Mouse (Mus musculus) heart, embryonic 13.5 days (tissue): ENCODE measurements around the gene Cecr2. TPM values are rescaled to one million over a fixed set of nuclear protein-coding genes. Genes with fewer than 3 reads are reported as not detected.

Experiments used
- ATAC-seq: fragments of 200-750 bp; cut with Nextera tagmentation; 2 replicates; pipeline ENCODE4 v1.8.0; 2017; ENCODE audit warnings: moderate TSS enrichment; ENCODE audit not compliant: insufficient number of reproducible peaks, low FRiP score, low TSS enrichment; ENCODE audit errors: extremely low read depth
- H3K27ac ChIP-seq: fragments of 300-500 bp; sonication (generic); replicated peaks from 2 replicates; pipeline ENCODE4 v1.5.1; 2015; ENCODE audit warnings: moderate library complexity, mild to moderate bottlenecking, inconsistent platforms
- H3K27me3 ChIP-seq: fragments of 300-500 bp; sonication (generic); replicated peaks from 2 replicates; pipeline ENCODE4 v1.6.1; 2015; ENCODE audit warnings: mild to moderate bottlenecking, inconsistent platforms
- H3K36me3 ChIP-seq: fragments of 300-500 bp; sonication (generic); 2 replicates; pipeline ENCODE4 v1.6.1; 2015; ENCODE audit warnings: mild to moderate bottlenecking, inconsistent platforms
- H3K4me1 ChIP-seq: fragments of 300-500 bp; sonication (generic); 2 replicates; pipeline ENCODE4 v1.6.1; 2015; ENCODE audit warnings: inconsistent platforms
- H3K4me2 ChIP-seq: fragments of 300-500 bp; sonication (generic); 2 replicates; pipeline ENCODE4 v1.6.1; 2015; ENCODE audit warnings: inconsistent platforms, mild to moderate bottlenecking, moderate library complexity
- H3K4me3 ChIP-seq: fragments of 300-500 bp; sonication (generic); 2 replicates; pipeline ENCODE4 v1.5.1; 2015; ENCODE audit warnings: moderate library complexity, mild to moderate bottlenecking, inconsistent platforms
- H3K9ac ChIP-seq: fragments of 300-500 bp; sonication (generic); 2 replicates; pipeline ENCODE4 v1.6.1; 2015; ENCODE audit warnings: inconsistent platforms, mild to moderate bottlenecking, moderate library complexity
- H3K9me3 ChIP-seq: fragments of 300-500 bp; sonication (generic); 2 replicates; pipeline ENCODE4 v1.6.1; 2016; ENCODE audit warnings: inconsistent platforms
- WGBS: fragments of 180-500 bp; shearing (Covaris S2); methylation state at CpG from one replicate; pipeline ENCODE4 v1.1.7; 2015; ENCODE audit warnings: mixed read lengths; 5-methylcytosine and 5-hydroxymethylcytosine counted together
- polyA plus RNA-seq: library from polyadenylated mRNA; unstranded; fragments of >200 nt; fragmentation: Nextera tagmentation; extraction: Ambion mirVana; gene quantifications from 2 replicates; pipeline ENCODE4 v1.2.1, GENCODE M21; 2015

Cecr2 gene
- polyA plus RNA-seq, 1 experiment from 2014 or later: 0.95 TPM

DNA sequence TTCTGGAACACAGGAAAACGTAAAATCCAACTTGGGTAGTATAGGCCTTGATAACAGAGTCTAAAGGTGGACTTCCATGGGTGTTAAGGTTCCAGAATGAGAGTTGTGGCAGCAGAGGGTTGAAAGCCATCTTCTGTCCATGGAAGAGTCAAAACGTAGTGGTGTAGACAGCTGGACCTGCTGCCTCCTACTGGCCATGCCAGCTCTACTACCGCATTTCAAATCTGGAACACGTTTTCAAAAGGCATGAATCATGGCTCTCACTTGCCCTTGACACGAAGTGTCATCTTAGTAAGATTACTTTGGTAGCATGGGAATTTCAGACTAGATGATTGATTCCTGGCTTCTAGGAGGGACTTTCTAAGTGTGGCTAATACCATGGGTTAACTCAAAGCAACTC lies 8.0 kb downstream of the Cecr2 start:
- Histone ChIP-seq H3K27me3 (no peaks in the 10 kb centered on the region), H3K4me3 (no peak overlapping the region), H3K4me2 (no peak overlapping the region), H3K4me1 (no peaks in the 10 kb centered on the region), H3K27ac (no peak overlapping the region), H3K9ac (no peak overlapping the region), H3K9me3 (no peaks in the 10 kb centered on the region), H3K36me3 (no peaks in the 10 kb centered on the region)
- no peak for ATAC-seq
- 55% methylated on average over 5 of the region's 5 CpGs for WGBS

DNA sequence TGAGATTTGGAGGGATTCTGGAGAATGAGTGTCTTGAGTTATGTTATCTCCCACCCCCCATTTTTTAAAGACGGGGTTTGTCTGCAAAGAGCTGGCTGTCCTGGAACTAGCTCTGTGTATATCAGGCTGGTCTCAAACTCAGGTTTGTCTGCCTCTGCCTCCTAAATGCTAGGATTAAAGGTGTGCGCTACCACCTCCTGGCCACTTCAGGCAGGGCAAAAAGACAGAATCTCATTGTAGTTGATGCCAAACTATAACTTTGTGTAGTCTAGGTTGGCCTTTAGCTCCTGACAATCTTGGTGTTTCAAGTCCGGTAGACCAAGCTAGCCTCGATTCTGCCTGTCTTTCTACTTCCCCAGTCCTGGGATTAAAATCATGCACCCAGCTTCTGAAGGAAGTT lies 8.7 kb downstream of the Cecr2 start:
- H3K9ac ChIP-seq: no peak overlapping the region
- no peaks in the 10 kb centered on the region for H3K4me1 ChIP-seq
- H3K4me3 ChIP-seq: no peak overlapping the region
- H3K9me3 ChIP-seq: no peaks in the 10 kb centered on the region
- no peaks in the 10 kb centered on the region for H3K27me3 ChIP-seq
- H3K4me2 ChIP-seq: no peak overlapping the region
- no peaks in the 10 kb centered on the region for H3K36me3 ChIP-seq
- no peak for ATAC-seq
- no peak overlapping the region for H3K27ac ChIP-seq
- WGBS: 73% methylated on average over 4 of the region's 4 CpGs

DNA sequence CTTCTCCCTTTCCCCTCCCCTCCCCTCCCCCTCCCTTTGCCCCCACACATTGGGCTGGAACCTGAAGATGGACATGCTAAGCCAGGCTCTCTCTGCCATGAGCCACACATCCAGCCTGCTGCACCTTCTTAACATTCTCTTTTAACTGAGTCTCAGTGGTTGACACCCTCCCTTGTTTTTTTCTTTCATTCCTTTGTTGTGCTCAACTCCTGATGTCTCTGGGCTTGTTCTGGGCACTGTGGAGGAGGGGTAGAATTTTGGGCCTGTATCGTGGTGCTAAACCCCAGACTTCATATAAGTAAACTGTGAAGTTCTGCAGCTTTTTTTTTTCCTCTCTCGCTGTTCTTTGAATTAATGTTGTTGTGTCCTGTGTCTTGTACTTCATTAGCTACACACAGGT lies 9.8 kb downstream of the Cecr2 start:
- Histone ChIP-seq H3K36me3 (no peaks in the 10 kb centered on the region), H3K9ac (no peak overlapping the region), H3K9me3 (no peaks in the 10 kb centered on the region), H3K4me1 (no peaks in the 10 kb centered on the region), H3K27me3 (no peaks in the 10 kb centered on the region), H3K4me2 (no peak overlapping the region), H3K4me3 (no peak overlapping the region), H3K27ac (no peak overlapping the region)
- no peak for ATAC-seq
- 72% methylated on average over 2 of the region's 2 CpGs for WGBS

DNA sequence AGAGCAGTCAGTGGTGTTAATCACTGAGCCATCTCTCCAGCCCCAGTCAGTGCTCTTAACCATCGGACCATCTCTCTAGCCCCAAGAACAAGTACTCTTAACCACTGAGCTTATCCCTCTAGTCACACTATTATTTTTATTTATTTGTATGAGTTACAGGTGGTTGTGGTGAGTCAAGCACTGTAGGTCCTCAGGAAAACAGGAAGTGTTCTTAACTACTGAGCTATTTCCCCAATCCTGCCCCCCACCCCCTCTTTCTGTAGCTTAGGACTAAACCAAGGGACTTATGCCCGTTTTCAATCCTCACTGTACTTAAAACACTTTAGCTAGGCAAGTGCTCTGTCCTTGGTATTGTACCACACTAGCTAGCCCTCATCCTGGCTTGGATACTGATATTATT lies 17.2 kb downstream of the Cecr2 start:
- no peaks in the 10 kb centered on the region for H3K36me3 ChIP-seq
- no peaks in the 10 kb centered on the region for H3K9me3 ChIP-seq
- WGBS: 68% methylated on average over 2 of the region's 2 CpGs
- no peak overlapping the region for H3K27ac ChIP-seq
- H3K4me3 ChIP-seq: no peak overlapping the region
- H3K9ac ChIP-seq: no peak overlapping the region
- no peaks in the 10 kb centered on the region for H3K4me1 ChIP-seq
- no peak for ATAC-seq
- no peaks in the 10 kb centered on the region for H3K27me3 ChIP-seq
- H3K4me2 ChIP-seq: no peak overlapping the region

DNA sequence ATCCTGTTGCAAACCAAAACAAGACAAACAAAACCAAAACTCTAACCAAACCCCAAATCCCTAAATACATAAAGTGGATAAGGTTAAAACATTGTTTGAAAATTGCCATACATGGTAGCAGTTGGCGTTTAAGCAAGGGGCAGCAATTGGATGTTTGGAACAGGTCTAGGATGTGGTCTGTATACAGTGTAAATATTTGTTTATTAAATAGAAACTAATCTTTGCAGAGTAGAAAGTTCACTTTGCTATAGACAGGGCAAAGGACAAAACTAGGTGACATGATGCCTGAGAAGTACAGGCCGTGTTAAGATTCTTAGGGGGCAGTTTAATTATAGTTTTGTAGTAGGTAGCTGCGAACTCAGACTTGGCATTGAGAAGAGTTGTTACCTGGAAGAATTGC lies 18.6 kb downstream of the Cecr2 start:
- Histone ChIP-seq H3K9ac (no peak overlapping the region), H3K4me1 (no peaks in the 10 kb centered on the region), H3K4me3 (no peak overlapping the region), H3K9me3 (no peaks in the 10 kb centered on the region), H3K4me2 (no peak overlapping the region), H3K27ac (no peak overlapping the region), H3K36me3 (no peaks in the 10 kb centered on the region), H3K27me3 (no peaks in the 10 kb centered on the region)
- 90% methylated on average over 3 of the region's 3 CpGs for WGBS
- no peak for ATAC-seq

DNA sequence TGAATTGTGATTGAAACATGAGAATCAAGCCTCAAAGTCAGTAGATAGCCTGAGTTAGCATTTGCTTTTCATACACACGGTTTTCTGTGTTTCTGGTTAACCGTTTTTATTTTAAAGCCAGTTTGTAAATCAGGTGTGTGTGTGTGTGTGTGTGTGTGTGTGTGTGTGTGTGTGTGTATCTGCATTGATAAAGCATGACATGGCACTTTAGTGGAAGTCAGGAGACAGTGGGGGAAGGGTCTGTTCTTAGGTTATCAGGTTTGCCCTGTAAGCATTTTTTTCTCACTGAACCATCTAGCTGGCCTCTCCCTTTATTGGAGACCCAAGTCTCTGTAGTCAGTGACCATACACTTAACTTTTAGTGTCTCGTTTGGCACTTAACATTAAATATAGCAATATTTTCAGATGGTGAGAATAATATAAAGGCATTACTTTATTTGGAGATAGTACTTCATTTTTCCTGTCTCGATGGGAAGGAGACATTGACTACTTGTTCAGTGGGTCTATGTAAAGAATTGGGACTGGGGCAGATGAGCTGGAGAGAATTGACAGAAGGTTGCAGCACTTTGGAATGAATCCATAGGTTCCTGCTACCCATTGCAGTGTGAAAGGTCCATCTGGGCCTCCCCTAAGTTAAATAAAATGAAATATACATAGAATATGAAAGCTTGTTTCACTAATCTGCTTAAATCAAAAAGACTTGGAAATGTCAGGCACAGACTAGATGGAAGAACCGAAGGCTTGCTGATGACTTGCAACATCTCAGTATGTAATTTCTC lies 20.9 kb downstream of the Cecr2 start:
- Histone ChIP-seq H3K36me3 (no peaks in the 10 kb centered on the region), H3K27ac (no peak overlapping the region), H3K9ac (no peak overlapping the region), H3K27me3 (no peaks in the 10 kb centered on the region), H3K4me1 (no peaks in the 10 kb centered on the region), H3K4me3 (no peak overlapping the region), H3K9me3 (no peaks in the 10 kb centered on the region), H3K4me2 (no peak overlapping the region)
- 77% methylated on average over 5 of the region's 5 CpGs for WGBS
- no peak for ATAC-seq

DNA sequence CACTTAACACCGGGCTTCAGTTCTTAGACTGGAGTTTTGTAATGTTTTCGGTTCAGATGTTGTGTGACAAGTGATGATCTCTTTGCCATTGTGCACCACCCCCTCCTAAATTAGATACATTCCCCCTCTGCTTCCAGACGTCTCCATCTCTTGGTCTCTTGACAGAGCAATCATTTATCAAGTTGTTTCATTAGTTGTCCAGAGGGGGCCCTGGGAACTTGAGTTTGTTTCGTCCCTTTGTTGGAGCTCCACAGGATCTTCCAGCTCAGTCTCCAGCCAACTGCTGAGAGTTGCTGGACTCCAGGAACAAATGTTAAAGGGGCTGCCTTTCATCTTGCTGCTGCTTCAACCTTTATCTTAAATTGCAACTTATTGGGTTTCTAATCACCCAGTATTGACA lies 34.1 kb downstream of the Cecr2 start:
- H3K9me3 ChIP-seq: no peaks in the 10 kb centered on the region
- 34% methylated on average over 4 of the region's 4 CpGs for WGBS
- H3K27ac ChIP-seq: no peak overlapping the region
- H3K9ac ChIP-seq: no peak overlapping the region
- no peak overlapping the region for H3K4me3 ChIP-seq
- no peaks in the 10 kb centered on the region for H3K36me3 ChIP-seq
- H3K4me2 ChIP-seq: no peak overlapping the region
- H3K4me1 ChIP-seq: no peaks in the 10 kb centered on the region
- H3K27me3 ChIP-seq: no peaks in the 10 kb centered on the region
- no peak for ATAC-seq

DNA sequence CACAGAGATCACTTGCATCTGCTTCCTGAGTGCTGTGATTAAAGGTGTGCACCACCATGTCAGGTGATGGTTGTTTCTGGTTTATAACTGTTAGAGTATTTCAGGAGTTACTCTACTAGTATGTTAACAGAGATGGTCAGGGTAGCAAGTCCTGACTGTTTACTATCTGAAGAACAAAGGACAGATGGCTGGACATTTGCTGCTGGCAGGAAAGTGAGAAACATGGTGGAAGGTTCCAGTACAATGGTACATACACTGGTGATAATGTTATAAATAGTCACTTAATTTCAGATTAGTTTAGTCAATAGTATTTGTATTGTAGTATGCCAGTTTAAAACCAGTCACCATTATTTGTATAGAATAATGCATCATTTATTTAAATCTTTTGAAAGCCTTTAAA lies 38.2 kb downstream of the Cecr2 start:
- no peak for ATAC-seq
- Histone ChIP-seq H3K36me3 (no peaks in the 10 kb centered on the region), H3K27ac (no peak overlapping the region), H3K4me3 (no peak overlapping the region), H3K4me2 (no peak overlapping the region), H3K27me3 (no peaks in the 10 kb centered on the region), H3K9me3 (no peaks in the 10 kb centered on the region), H3K4me1 (no peaks in the 10 kb centered on the region), H3K9ac (no peak overlapping the region)

DNA sequence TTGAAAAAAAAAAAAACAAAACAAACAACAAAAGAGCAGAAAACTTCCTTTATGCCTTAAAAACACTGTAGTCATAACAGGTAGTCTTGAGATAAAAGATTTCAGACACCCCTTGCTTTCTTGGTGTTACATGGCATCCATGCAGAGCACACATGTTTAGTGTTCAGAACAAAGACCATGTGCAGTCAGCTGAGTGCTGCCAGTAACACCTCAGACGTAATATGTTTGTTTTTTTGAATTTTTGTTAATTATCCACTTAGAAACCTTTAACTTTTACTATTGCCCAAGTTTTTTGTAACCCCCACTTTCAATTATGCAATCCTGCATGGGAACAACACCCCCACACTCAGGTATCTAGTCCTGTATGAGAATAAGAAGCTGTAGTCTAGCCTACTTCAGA lies 42.6 kb downstream of the Cecr2 start:
- Histone ChIP-seq H3K27me3 (no peaks in the 10 kb centered on the region), H3K9me3 (no peaks in the 10 kb centered on the region), H3K27ac (no peak overlapping the region), H3K4me2 (no peak overlapping the region), H3K4me1 (no peaks in the 10 kb centered on the region), H3K36me3 (no peaks in the 10 kb centered on the region), H3K4me3 (no peak overlapping the region), H3K9ac (no peak overlapping the region)
- 74% methylated on average over 1 of the region's 1 CpGs for WGBS
- no peak for ATAC-seq

DNA sequence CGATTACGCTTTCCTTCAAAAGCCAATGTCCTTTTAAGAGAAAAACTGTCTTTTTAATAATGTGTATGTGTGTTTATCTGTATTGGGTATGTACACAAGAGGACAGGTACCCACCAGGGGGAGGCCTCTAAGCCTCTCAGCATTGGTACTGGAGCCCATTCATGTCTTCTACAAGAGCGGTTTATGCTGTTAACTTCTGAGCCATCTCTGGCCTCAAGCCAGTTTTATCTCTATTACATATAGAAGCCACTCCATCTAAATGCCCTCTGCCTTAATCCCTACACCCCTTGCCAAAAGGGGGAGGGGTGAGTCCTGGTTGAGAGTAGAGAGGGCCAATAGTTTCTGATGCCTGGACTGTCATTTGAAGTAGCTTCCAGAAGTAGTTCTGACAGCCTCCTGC lies 48.6 kb downstream of the Cecr2 start:
- H3K4me2 ChIP-seq: no peak overlapping the region
- H3K4me1 ChIP-seq: peaks cover 7% of the 10 kb centered on the region
- H3K27ac ChIP-seq: no peak overlapping the region
- H3K9ac ChIP-seq: no peak overlapping the region
- H3K36me3 ChIP-seq: no peaks in the 10 kb centered on the region
- no peak for ATAC-seq
- H3K27me3 ChIP-seq: no peaks in the 10 kb centered on the region
- no peak overlapping the region for H3K4me3 ChIP-seq
- H3K9me3 ChIP-seq: no peaks in the 10 kb centered on the region
- 81% methylated on average over 3 of the region's 3 CpGs for WGBS

DNA sequence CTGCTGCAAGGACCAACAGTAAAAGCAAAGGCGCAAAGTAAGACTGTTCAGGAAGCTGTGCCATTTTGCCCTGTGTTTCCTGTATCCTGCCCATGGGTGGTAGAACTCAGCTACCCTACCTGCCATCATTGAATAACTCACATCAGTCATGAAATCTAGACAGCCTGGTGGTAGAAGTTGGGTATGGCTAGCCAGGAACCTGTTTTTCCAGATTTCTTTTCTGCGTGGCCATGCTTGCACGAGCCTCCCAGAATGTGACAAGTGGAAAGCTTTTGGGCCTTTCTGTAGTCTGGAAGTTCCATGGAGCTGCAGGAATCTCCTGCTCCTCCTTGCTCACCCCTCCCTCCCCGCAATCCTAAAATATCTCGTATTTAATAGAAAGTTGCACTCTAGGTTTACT lies 49.1 kb downstream of the Cecr2 start:
- peaks cover 7% of the 10 kb centered on the region for H3K4me1 ChIP-seq
- H3K36me3 ChIP-seq: no peaks in the 10 kb centered on the region
- H3K27ac ChIP-seq: no peak overlapping the region
- no peak overlapping the region for H3K9ac ChIP-seq
- ATAC-seq: no peak
- H3K4me2 ChIP-seq: no peak overlapping the region
- H3K27me3 ChIP-seq: no peaks in the 10 kb centered on the region
- 81% methylated on average over 5 of the region's 5 CpGs for WGBS
- H3K9me3 ChIP-seq: no peaks in the 10 kb centered on the region
- H3K4me3 ChIP-seq: no peak overlapping the region

DNA sequence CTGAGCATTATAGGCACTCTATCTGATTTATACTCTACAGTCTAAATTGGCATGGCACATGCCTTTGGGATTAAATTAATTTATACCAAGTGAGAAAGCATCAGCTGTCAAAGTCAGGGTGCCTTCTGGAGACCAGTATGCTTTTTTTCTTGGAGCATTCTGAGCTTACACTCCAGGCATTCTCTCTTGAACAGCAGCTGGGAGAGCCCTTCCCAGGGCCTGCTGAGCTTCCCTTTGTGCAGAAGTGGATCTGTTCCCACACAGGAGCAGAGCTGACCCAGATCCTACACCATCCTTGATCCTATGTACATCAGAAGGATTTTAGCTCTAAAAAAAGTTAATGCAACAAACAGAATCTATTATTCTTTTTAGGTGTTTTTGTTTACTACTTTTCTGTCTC lies 49.7 kb downstream of the Cecr2 start:
- Histone ChIP-seq H3K27ac (no peak overlapping the region), H3K9me3 (no peaks in the 10 kb centered on the region), H3K36me3 (no peaks in the 10 kb centered on the region), H3K27me3 (no peaks in the 10 kb centered on the region), H3K4me1 (peaks cover 7% of the 10 kb centered on the region), H3K4me2 (no peak overlapping the region), H3K4me3 (no peak overlapping the region), H3K9ac (no peak overlapping the region)
- no peak for ATAC-seq
